Mouse (Mus musculus) gastrocnemius, postnatal 25 days (tissue): ENCODE data around the gene Rsph3b. TPM values are rescaled to one million over a fixed set of nuclear protein-coding genes. Genes with fewer than 3 reads are reported as not detected.
A peak's percentile ranks its signal among the peaks of the same experiment; 100 is the strongest.

Experiments
- DNase-seq: peaks from one replicate; pipeline ENCODE4 v3.0.0; 2022
- microRNA-seq, 2 experiments: library from miRNA; unstranded; fragments of <30 nt; microRNA quantifications; one replicate each; pipeline ENCODE4 v1.2.0; 2021; ENCODE audit warnings: borderline replicate concordance in 2 of 2
- total RNA-seq, 2 experiments: library from RNA; stranded (reverse); gene quantifications; 1 replicate in 1 of 2; 2 replicates in 1 of 2; pipeline ENCODE4 v1.2.3; 2021

Rsph3b gene
- total RNA-seq, 2 experiments from 2014 or later: 19.0 to 20.7 TPM

- DNase-seq: no peak
Measured at GRCm38 (mm10) chr17:6864869-6865268, 83.6 kb downstream of the Rsph3b start.

- DNase-seq: no peak
Measured at GRCm38 (mm10) chr17:6863521-6863920, 85.0 kb downstream of the Rsph3b start.

- no peak for DNase-seq
Measured at GRCm38 (mm10) chr17:6862040-6862780, 86.3 kb downstream of the Rsph3b start.

- peak; percentile 16 for DNase-seq
Measured at GRCm38 (mm10) chr17:6861181-6862039, 87.1 kb downstream of the Rsph3b start.

GRCm38 (mm10) chr17:6860491-6860897, 88.0 kb downstream of the Rsph3b start:
- no peak for DNase-seq

GRCm38 (mm10) chr17:6860067-6860466, 88.4 kb downstream of the Rsph3b start:
- DNase-seq: no peak

Small RNA genes within 50 kb of the gene (microRNA-seq; reads per million reads assigned to microRNA genes)
- 0 reads per million in 2 experiments for gene Mir692-1

Other genes with a start within 250 kb of the Rsph3b start
- 1 to 10 TPM; 2.2 to 2.9 TPM for gene Ezr, start 165.9 kb downstream of the Rsph3b start, total RNA-seq
- gene Tagap1, start 12.5 kb upstream of the Rsph3b start, total RNA-seq: 10 to 100 TPM; 11.5 to 11.9 TPM
- gene Rnaset2b, start 22.0 kb upstream of the Rsph3b start, total RNA-seq: 10 to 100 TPM; 84.8 to 85.8 TPM
- gene Gm49721, start 30.2 kb upstream of the Rsph3b start, total RNA-seq: not detected
- gene Gm1604a, start 76.9 kb upstream of the Rsph3b start, total RNA-seq: not detected
- 10 to 100 TPM; 75.7 to 86.2 TPM for gene Rps6ka2, start 221.4 kb upstream of the Rsph3b start, total RNA-seq